Mouse (Mus musculus) right cerebral cortex, adult 18-20 months (tissue): Measurements from ENCODE around the gene Drd5.

Source experiments
- DNase-seq: peaks from one replicate; pipeline ENCODE4 v3.0.0; 2022; ENCODE audit warnings: mixed read lengths

Drd5 gene

DNA sequence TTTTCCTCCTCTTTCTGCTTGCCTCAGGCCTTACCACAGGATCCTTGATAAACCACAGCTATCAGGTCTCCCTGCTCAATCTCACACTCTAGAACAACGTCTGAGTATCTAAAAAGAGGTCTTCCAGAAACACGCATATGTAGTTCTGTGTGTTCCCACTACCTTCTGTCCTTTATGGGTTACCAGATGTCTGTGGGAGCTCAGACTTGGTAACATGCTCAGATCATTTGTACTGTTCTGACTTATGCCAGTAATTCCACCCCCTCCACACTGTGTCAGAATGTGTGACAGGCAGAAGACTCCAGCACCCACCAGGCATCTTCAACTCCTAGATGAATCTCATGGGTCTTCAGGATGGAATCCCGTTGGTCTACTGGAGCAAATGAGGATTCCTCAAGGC lies 37.8 kb downstream of the Drd5 start:
- DNase-seq: peak; percentile 31

GRCm38 (mm10) chr5:38359716-38360115 lies 40.5 kb downstream of the Drd5 start:
- no peak for DNase-seq

- peak; percentile 79 for DNase-seq
These were observed 45.2 kb downstream of the Drd5 start for GRCm38 (mm10) chr5:38364396-38364795.

DNA sequence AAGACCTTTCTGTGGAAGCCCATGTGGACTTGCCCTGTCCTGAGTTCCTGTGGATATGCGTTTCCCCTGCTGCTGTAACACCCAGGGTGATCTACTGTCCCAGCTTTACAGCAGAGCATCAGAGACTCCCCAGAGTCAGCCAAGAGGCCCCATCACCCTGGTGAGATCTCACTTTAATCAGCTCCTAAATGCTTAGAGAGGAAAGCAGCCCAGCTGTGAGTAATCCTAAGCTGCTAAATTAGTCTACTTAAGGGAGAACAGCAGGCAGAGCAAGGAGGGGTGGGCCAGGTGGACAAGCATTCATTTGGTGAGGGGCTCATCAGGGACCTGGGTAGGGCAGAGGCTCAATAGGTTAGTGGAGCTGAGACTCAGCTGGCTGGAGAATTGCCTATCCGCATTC lies 46.4 kb downstream of the Drd5 start:
- no peak for DNase-seq

GRCm38 (mm10) chr5:38366650-38367470 lies 47.7 kb downstream of the Drd5 start:
- peak; percentile 28 for DNase-seq

DNA sequence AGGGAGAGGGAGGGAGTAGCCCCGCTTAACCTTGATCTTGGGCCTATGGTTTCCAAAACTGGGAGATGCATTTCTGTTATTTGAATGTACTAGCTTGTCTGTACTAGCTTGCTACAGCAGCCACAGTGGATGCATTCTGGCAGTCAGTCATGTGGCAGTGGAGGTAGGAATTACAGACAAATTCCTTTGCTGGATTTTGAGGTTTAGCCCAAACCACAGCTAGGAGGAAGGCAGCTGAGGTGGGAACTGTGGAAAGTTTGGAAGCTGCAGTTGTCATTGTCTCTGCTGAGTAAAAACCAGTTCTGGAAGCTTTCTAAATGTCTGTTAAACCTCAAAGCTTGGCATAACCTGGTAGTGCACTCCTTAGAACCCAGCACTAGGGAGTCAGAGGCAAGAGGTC lies 52.1 kb downstream of the Drd5 start:
- no peak for DNase-seq
